26 mouse cellular contexts compared by ENCODE assay signal in genomic region chr10:128227592-128227991, GRCm38 (mm10). TPM values are rescaled to one million over a fixed set of nuclear protein-coding genes. Genes with fewer than 3 reads are reported as not detected.
"Had no signal": no experiment of that assay in that cellular context is flagged by ENCODE, and none has a peak within 500 bp of the region (broad histone marks: within the 10 kb centered on the region; RNA-seq: fewer than 3 reads in every experiment).

No protein-coding gene starts in this region.

- H3K9ac ChIP-seq: liver, embryonic 13.5 days; midbrain, embryonic 12.5 days; midbrain, embryonic 15.5 days; neural tube, embryonic 12.5 days; neural tube, embryonic 15.5 days; stomach, embryonic 15.5 days had no signal

- H3K27ac ChIP-seq: liver, embryonic 13.5 days; midbrain, embryonic 12.5 days; midbrain, embryonic 15.5 days; neural tube, embryonic 12.5 days; neural tube, embryonic 15.5 days; stomach, embryonic 15.5 days had no signal

- H3K4me3 ChIP-seq: liver, embryonic 13.5 days; midbrain, embryonic 12.5 days; midbrain, embryonic 15.5 days; neural tube, embryonic 12.5 days; neural tube, embryonic 15.5 days; stomach, embryonic 15.5 days had no signal

- H3K9me3 ChIP-seq: liver, embryonic 13.5 days; midbrain, embryonic 12.5 days; midbrain, embryonic 15.5 days; neural tube, embryonic 12.5 days; neural tube, embryonic 15.5 days; stomach, embryonic 15.5 days had no signal

- ATAC-seq: midbrain, embryonic 15.5 days had no signal

- DNase-seq: kidney, adult 18-20 months; kidney, adult 9 months; kidney, postnatal 14 days; kidney, postnatal 4 days; left cerebral cortex, postnatal 4 days; liver, embryonic 13.5 days; lung, adult 2 months; lung, postnatal 10 days; lung, postnatal 36 days; right cerebral cortex, adult 18-20 months; right cerebral cortex, postnatal 14 days; right cerebral cortex, postnatal 4 days; spleen, adult 18-20 months; thymus, postnatal 25 days had no signal

- H3K4me2 ChIP-seq: liver, embryonic 13.5 days; midbrain, embryonic 12.5 days; midbrain, embryonic 15.5 days; neural tube, embryonic 12.5 days; neural tube, embryonic 15.5 days; stomach, embryonic 15.5 days had no signal

- H3K27me3 ChIP-seq: liver, embryonic 13.5 days; midbrain, embryonic 12.5 days; midbrain, embryonic 15.5 days; neural tube, embryonic 15.5 days; stomach, embryonic 15.5 days had no signal

- H3K36me3 ChIP-seq: liver, embryonic 13.5 days; midbrain, embryonic 12.5 days; midbrain, embryonic 15.5 days; neural tube, embryonic 12.5 days; neural tube, embryonic 15.5 days; stomach, embryonic 15.5 days had no signal

RNA-seq across cellular contexts. Expression of gene Mip, which starts 2.0 kb away (rescaled TPM):
- total RNA-seq: layer of hippocampus, adult 18-20 months; layer of hippocampus, postnatal 14 days; left cerebral cortex, adult 8-10 months; left cerebral cortex, postnatal 14 days; left cerebral cortex, postnatal 4 days; liver, adult 2 months had no signal
- polyA plus RNA-seq: kidney, embryonic 16.5 days; liver, adult 2 months; liver, embryonic 13.5 days; lung, adult 2 months; neural tube, embryonic 12.5 days; neural tube, embryonic 15.5 days; stomach, embryonic 15.5 days; thymus, postnatal 0 days had no signal

RNA-seq across cellular contexts. Expression of gene Apon, which starts 26.3 kb away (rescaled TPM):
- total RNA-seq: layer of hippocampus, adult 18-20 months; layer of hippocampus, postnatal 14 days; left cerebral cortex, adult 8-10 months; left cerebral cortex, postnatal 14 days; left cerebral cortex, postnatal 4 days had no signal
- polyA plus RNA-seq: midbrain, embryonic 15.5 days; neural tube, embryonic 15.5 days had no signal
